Mouse (Mus musculus) hindbrain, embryonic 15.5 days (tissue): ENCODE results near the gene Fbxl13. TPM values are rescaled to one million over a fixed set of nuclear protein-coding genes. Genes with fewer than 3 reads are reported as not detected.

Source experiments
- ATAC-seq: fragments of 200-750 bp; cut with Nextera tagmentation; 2 replicates; pipeline ENCODE4 v1.8.0; 2017; ENCODE audit warnings: low read depth, moderate number of reproducible peaks, moderate TSS enrichment; ENCODE audit not compliant: low FRiP score
- H3K27ac ChIP-seq: fragments of 300-500 bp; sonication (generic); replicated peaks from 2 replicates; pipeline ENCODE4 v1.5.1; 2015; ENCODE audit warnings: mild to moderate bottlenecking, inconsistent platforms
- H3K27me3 ChIP-seq: fragments of 300-500 bp; sonication (generic); 2 replicates; pipeline ENCODE4 v1.6.1; 2015; ENCODE audit warnings: control low read depth, inconsistent platforms
- H3K36me3 ChIP-seq: fragments of 300-500 bp; sonication (generic); 2 replicates; pipeline ENCODE4 v1.6.1; 2015; ENCODE audit warnings: control low read depth, inconsistent platforms
- H3K4me1 ChIP-seq: fragments of 300-500 bp; sonication (generic); replicated peaks from 2 replicates; pipeline ENCODE4 v1.6.1; 2015; ENCODE audit warnings: control low read depth, inconsistent platforms
- H3K4me2 ChIP-seq: fragments of 300-500 bp; sonication (generic); 2 replicates; pipeline ENCODE4 v1.6.1; 2015; ENCODE audit warnings: moderate library complexity, mild to moderate bottlenecking, inconsistent platforms
- H3K4me3 ChIP-seq: fragments of 300-500 bp; sonication (generic); 2 replicates; pipeline ENCODE4 v1.5.1; 2015; ENCODE audit warnings: mild to moderate bottlenecking, inconsistent platforms
- H3K9ac ChIP-seq: fragments of 300-500 bp; sonication (generic); 2 replicates; pipeline ENCODE4 v1.6.1; 2015; ENCODE audit warnings: inconsistent platforms
- H3K9me3 ChIP-seq: fragments of 300-500 bp; sonication (generic); 2 replicates; pipeline ENCODE4 v1.6.1; 2016; ENCODE audit warnings: control low read depth, inconsistent platforms
- WGBS: fragments of 180-500 bp; shearing (Covaris S2); methylation state at CpG from one replicate; pipeline ENCODE4 v1.1.7; 2015; 5-methylcytosine and 5-hydroxymethylcytosine counted together
- polyA plus RNA-seq: library from polyadenylated mRNA; unstranded; fragments of >200 nt; fragmentation: Nextera tagmentation; extraction: Ambion mirVana; gene quantifications from 2 replicates; pipeline ENCODE4 v1.2.1, GENCODE M21; 2015

Fbxl13 gene
- polyA plus RNA-seq, 1 experiment from 2014 or later = 0.40 TPM

DNA sequence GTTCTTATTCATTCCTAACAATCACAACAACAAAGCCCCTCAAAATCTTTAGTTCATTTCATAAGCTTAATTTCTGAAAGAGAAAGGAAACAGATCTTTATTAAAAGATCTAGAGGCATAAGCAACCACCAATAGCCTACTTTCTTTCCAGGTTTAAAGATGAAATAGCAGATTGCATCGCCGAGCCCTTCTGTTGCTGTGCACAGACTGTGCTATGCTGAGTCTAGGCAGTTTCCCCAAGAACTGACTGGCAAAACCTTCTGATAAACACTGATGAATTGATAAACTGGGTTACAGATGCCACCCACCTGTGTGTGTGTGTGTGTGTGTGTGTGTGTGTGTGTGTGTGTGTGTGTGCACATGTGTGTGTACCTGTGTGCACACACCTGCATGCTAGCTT lies 144.5 kb downstream of the Fbxl13 start:
- Histone ChIP-seq H3K36me3 (no peaks in the 10 kb centered on the region), H3K4me2 (no peak overlapping the region), H3K9me3 (no peaks in the 10 kb centered on the region), H3K27me3 (no peaks in the 10 kb centered on the region), H3K9ac (no peak overlapping the region), H3K27ac (no peak overlapping the region), H3K4me3 (no peak overlapping the region), H3K4me1 (no peaks in the 10 kb centered on the region)
- WGBS = 91% methylated on average over 2 of the region's 2 CpGs
- ATAC-seq = no peak

DNA sequence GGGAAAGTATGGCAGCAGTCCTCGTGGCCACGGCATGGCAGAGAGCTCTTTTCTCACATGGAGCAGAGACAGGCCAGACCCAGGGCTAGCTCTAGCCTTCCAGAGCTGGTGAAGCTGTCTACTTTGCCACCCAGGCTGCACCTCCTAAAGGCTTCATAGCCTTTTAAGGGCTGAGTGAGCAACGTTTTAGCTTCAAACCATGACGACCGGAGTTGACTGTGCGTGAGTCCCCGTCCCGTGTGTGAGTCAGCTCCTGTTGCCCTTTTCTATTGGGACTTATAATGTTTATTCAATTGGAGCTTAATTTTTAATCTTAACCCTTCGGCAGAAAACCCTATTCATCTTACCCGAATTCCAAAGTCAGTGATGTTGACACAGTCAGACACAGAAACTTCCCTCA lies 145.3 kb downstream of the Fbxl13 start:
- WGBS = 82% methylated on average over 10 of the region's 10 CpGs
- H3K27me3 ChIP-seq = no peaks in the 10 kb centered on the region

DNA sequence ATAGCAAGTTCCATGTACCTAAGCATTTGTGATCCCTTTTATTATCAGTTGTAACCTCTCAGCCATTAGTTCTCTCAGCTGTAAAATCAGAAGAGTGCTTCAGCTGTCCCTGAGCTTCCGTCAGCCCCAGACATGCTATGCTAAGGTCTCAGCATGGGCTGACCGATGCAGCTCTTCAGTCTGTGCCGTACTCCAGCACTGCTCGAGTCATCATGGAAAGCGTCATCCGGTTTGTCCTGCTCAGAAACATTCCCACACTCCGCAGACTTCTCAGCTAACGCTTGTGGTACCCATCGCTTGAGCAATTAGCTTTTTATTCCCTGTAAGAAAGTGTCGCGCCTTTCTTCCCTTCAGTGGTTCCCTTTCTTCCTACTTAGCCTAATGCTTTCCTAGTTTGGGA lies 146.5 kb downstream of the Fbxl13 start:
- Histone ChIP-seq H3K4me2 (no peak overlapping the region), H3K4me3 (no peak overlapping the region), H3K27me3 (no peaks in the 10 kb centered on the region), H3K9ac (no peak overlapping the region), H3K9me3 (no peaks in the 10 kb centered on the region), H3K4me1 (no peaks in the 10 kb centered on the region), H3K36me3 (no peaks in the 10 kb centered on the region), H3K27ac (no peak overlapping the region)
- ATAC-seq = no peak
- WGBS = 72% methylated on average over 11 of the region's 11 CpGs

More for the DNA sequence above, 145.3 kb downstream of the Fbxl13 start:
- ATAC-seq = no peak
- no peaks in the 10 kb centered on the region for H3K4me1 ChIP-seq
- H3K9ac ChIP-seq = no peak overlapping the region
- no peaks in the 10 kb centered on the region for H3K9me3 ChIP-seq
- H3K4me2 ChIP-seq = no peak overlapping the region
- no peak overlapping the region for H3K27ac ChIP-seq
- H3K4me3 ChIP-seq = no peak overlapping the region
- no peaks in the 10 kb centered on the region for H3K36me3 ChIP-seq

DNA sequence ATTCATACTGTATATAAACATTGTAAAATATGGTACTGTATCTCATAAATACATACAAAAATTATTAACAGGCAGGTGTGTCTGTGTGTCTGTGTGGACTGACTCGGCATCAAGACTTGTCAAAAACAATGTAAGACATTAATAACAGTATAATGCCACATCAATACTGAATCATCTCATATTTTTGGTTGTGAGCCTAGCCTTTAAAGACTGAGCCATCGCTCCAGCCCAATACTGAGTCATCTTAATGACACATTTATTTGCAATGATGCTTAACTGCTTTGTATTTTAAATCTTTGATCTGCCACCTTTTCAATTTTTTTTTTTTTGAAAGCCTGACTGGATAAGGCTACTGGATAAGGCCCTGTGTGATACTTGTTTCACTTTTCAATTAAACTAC lies 146.9 kb downstream of the Fbxl13 start:
- H3K27me3 ChIP-seq = no peaks in the 10 kb centered on the region
- H3K4me2 ChIP-seq = no peak overlapping the region
- WGBS = 93% methylated on average over 2 of the region's 2 CpGs
- no peaks in the 10 kb centered on the region for H3K4me1 ChIP-seq
- ATAC-seq = no peak
- no peak overlapping the region for H3K27ac ChIP-seq
- H3K9me3 ChIP-seq = no peaks in the 10 kb centered on the region
- H3K4me3 ChIP-seq = no peak overlapping the region
- no peaks in the 10 kb centered on the region for H3K36me3 ChIP-seq
- no peak overlapping the region for H3K9ac ChIP-seq

DNA sequence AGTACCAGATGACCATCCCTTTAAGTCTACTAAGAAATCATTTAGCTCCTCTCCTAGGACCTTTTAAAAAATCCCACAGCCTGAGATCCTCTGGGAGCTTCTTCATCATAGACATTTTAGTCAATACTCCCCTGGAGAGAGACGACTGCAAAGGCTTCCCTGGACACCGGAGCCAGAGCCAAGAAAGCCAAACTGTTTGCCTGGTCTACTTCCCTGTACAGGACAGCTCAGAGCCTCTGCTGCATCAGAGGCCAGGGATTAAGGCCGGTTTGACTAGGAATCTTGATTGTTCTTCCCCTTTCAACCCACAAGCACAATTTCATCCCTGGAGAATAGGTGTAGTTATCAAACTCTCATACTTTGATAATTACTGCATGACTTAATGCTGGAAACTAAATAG lies 148.6 kb downstream of the Fbxl13 start:
- WGBS = 70% methylated on average over 3 of the region's 3 CpGs
- Histone ChIP-seq H3K27me3 (no peaks in the 10 kb centered on the region), H3K4me1 (no peaks in the 10 kb centered on the region), H3K9me3 (no peaks in the 10 kb centered on the region), H3K36me3 (no peaks in the 10 kb centered on the region), H3K9ac (no peak overlapping the region), H3K27ac (no peak overlapping the region), H3K4me2 (no peak overlapping the region), H3K4me3 (no peak overlapping the region)
- no peak for ATAC-seq

DNA sequence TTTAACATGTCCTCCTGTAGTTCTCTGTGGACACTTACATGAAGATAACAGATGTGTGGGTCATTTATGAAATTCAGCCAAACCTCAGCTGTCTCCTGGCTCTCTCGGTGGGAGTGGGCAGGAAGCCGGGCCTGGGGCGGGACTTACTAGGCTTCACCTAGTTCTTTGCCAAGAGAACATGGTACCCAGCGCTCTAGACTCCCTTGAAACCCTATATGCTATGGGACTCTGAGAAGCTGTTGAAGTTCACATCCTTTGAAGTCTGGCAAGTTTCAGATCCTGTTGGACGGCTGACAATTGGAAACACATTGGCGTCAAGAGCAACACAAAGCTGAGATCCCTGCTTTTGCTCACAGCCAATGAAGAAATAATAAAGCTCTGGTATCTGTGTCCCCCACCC lies 149.1 kb downstream of the Fbxl13 start:
- H3K4me3 ChIP-seq = no peak overlapping the region
- no peaks in the 10 kb centered on the region for H3K36me3 ChIP-seq
- H3K4me1 ChIP-seq = no peaks in the 10 kb centered on the region
- no peak overlapping the region for H3K4me2 ChIP-seq
- 81% methylated on average over 6 of the region's 6 CpGs for WGBS
- H3K9me3 ChIP-seq = no peaks in the 10 kb centered on the region
- H3K27me3 ChIP-seq = no peaks in the 10 kb centered on the region
- no peak overlapping the region for H3K27ac ChIP-seq
- H3K9ac ChIP-seq = no peak overlapping the region
- 0 out of 2 replicates have a peak, but pooled peaks have one; percentile 27 for ATAC-seq

DNA sequence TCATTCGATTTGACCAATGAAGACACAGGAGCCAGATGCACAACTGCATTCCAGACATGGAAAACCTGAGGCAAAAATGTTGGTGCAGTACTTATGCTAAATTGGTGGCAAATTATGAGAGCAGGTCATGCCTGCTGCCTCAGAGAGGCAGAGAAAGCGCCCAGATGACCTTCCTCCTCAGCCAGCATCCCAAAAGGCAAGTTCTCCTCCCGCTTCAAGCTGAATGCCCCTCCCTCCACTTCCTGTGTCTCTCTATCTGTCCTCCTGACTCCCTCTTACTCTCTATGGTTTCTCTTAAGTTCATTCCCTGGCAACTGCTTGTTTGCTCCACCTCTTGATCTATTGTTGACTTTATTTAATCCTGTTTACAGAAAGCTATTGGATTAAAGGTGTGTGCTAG lies 150.7 kb downstream of the Fbxl13 start:
- no peak overlapping the region for H3K4me2 ChIP-seq
- WGBS = 73% methylated on average over 3 of the region's 3 CpGs
- H3K4me1 ChIP-seq = no peaks in the 10 kb centered on the region
- no peaks in the 10 kb centered on the region for H3K27me3 ChIP-seq
- no peak for ATAC-seq
- H3K27ac ChIP-seq = no peak overlapping the region
- no peak overlapping the region for H3K9ac ChIP-seq
- no peaks in the 10 kb centered on the region for H3K9me3 ChIP-seq
- H3K36me3 ChIP-seq = no peaks in the 10 kb centered on the region
- no peak overlapping the region for H3K4me3 ChIP-seq

DNA sequence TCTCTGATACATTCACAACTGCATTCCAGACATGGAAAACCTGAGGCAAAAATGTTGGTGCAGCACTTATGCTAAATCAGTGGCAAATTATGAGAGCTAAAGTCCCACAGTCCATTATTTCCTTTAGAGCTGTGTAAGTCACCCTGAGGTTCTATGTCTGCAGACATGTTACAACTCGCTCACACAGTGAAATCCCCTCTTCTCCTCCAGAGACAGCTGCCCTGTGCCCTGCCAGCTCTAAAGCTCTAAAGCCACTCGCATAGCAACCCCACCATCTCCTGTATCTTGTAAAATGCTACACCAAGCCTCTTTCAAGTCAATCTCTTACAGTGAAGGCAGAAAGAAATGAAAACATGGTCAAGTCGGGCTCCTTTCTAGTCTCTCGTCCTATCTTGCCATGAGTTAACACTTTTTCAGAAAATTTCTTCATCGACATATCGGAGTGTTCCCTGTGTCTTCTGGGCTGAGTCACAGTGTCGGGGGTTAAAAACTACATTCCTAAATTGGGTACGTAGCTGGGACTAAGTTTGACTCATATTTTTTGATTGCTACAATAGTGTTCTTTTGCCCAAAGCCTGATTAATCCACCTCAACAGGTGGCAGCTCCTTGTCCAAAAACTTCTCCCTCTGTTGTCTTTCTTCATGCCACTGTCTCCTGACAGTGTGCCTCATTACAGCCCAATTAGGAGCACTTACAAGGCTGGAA lies 152.0 kb downstream of the Fbxl13 start:
- Histone ChIP-seq H3K27me3 (no peaks in the 10 kb centered on the region), H3K27ac (no peak overlapping the region), H3K9ac (no peak overlapping the region), H3K4me2 (no peak overlapping the region), H3K36me3 (no peaks in the 10 kb centered on the region), H3K9me3 (no peaks in the 10 kb centered on the region), H3K4me3 (no peak overlapping the region), H3K4me1 (peaks cover 4% of the 10 kb centered on the region)
- WGBS = 88% methylated on average over 8 of the region's 8 CpGs
- no peak for ATAC-seq

DNA sequence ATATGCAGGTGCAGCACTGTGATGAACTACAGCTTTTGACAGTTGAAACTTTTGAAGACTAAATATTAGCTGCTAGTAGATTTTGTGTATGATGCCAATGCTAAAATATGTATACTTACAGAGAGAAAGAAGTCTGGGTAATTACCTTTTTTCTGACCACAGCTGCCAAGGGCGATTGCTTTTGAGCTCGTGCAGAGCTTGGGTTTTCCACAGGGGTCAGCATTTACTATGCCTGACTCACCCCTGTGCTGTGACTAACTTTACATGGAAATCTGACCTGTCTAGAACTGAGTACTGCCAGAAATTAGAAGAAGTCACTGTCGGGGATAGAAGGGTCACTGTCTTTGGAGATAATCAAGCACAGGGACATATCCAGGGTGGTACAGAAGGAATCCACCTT lies 153.2 kb downstream of the Fbxl13 start:
- Histone ChIP-seq H3K4me2 (no peak overlapping the region), H3K4me3 (no peak overlapping the region), H3K36me3 (no peaks in the 10 kb centered on the region), H3K27ac (no peak overlapping the region), H3K9ac (no peak overlapping the region), H3K4me1 (peaks cover 4% of the 10 kb centered on the region), H3K27me3 (no peaks in the 10 kb centered on the region), H3K9me3 (no peaks in the 10 kb centered on the region)
- no peak for ATAC-seq
- 88% methylated on average over 3 of the region's 3 CpGs for WGBS

DNA sequence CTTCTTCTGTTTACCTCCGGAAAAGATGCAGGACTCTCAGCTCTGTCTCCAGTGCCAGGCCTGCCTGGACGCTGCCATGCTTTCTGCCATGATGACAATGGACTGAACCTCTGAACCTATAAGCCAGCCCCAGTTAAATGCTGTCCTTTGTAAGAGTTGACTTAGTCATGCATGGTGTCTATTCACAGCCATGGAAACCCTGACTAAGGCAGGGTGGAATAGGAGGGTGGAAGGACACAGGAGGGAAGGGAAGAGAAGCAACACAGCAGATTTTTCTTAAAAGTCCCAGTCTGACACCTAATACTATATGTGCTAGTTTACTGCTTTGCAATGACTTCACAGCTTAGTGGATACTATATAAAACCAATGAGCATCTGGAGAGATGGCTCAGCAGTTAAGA lies 154.0 kb downstream of the Fbxl13 start:
- no peak overlapping the region for H3K4me3 ChIP-seq
- no peaks in the 10 kb centered on the region for H3K27me3 ChIP-seq
- H3K4me2 ChIP-seq = no peak overlapping the region
- ATAC-seq = peak; percentile 59; the same call in 1 of the 2 replicates
- WGBS = 19% methylated on average over 2 of the region's 2 CpGs
- H3K36me3 ChIP-seq = no peaks in the 10 kb centered on the region
- H3K4me1 ChIP-seq = peaks cover 4% of the 10 kb centered on the region
- H3K9ac ChIP-seq = no peak overlapping the region
- no peaks in the 10 kb centered on the region for H3K9me3 ChIP-seq
- H3K27ac ChIP-seq = no peak overlapping the region

DNA sequence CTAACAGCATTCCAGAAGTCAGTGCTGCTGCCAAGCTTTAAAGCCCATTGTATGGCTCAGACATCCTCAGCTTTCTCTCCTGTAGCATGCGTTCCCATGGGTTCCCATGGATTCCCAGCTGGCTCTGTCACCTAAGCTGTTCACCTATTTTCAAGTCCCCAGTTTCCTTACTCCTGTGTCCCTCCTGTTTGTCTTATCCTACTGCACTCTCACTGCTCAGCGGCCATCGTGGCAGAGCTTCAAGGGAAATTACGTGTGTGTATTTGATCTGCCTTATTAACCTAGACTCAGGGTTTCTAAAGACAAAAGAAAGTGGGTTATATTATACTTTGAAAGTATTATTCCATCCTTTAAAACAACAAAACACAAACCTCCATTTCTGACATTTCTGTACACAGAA lies 156.3 kb downstream of the Fbxl13 start:
- no peak for ATAC-seq

DNA sequence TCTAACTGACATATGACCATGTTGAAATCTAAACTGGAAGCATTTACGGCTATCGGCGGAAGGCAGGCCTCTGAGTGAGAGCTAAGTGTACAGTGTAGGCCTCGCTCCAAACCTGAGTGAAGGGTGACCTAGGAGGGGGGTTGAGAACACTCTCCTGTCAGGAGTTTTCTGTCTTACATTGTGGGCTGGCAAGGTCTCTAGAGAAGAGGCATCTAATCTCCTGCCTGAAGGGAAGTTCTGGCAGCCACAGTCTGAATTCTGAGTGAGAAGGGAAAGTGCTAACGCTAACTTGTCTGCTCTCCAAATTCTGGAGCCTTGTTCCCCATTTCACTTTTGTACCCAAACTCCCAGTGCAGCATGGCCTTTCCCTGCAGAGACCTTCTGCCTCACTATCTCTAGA lies 156.9 kb downstream of the Fbxl13 start:
- H3K9me3 ChIP-seq = no peaks in the 10 kb centered on the region
- H3K4me2 ChIP-seq = no peak overlapping the region
- WGBS = 91% methylated on average over 5 of the region's 5 CpGs
- no peak overlapping the region for H3K9ac ChIP-seq
- no peak overlapping the region; the same call in 1 of the 2 replicates for H3K27ac ChIP-seq
- peaks cover 4% of the 10 kb centered on the region for H3K4me1 ChIP-seq
- H3K4me3 ChIP-seq = no peak overlapping the region
- H3K36me3 ChIP-seq = no peaks in the 10 kb centered on the region
- ATAC-seq = no peak
- H3K27me3 ChIP-seq = no peaks in the 10 kb centered on the region

More for the DNA sequence above, 156.3 kb downstream of the Fbxl13 start:
- Histone ChIP-seq H3K9ac (no peak overlapping the region), H3K9me3 (no peaks in the 10 kb centered on the region), H3K36me3 (no peaks in the 10 kb centered on the region), H3K27me3 (no peaks in the 10 kb centered on the region), H3K4me1 (peaks cover 4% of the 10 kb centered on the region), H3K4me2 (no peak overlapping the region), H3K27ac (no peak overlapping the region), H3K4me3 (no peak overlapping the region)
- WGBS = 62% methylated on average over 4 of the region's 4 CpGs

DNA sequence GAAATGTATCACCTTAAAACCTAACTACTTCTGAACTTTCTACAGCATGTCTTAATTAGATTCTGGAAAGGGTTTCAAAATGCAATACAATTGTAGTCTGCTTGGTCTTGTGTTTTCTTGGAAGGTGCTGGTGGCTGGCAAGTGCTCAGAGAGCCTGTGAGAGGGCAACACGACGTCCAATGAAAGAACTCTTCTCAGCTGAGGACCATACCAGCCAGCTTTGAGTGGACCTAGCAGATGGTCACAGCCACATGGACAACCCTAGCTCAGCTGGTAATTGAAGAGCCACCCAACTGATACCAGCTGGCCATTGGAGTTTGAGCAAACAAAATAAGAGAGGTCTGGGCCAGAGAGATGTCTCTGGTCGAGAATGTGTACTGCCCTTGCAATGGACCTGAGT lies 157.7 kb downstream of the Fbxl13 start:
- H3K36me3 ChIP-seq = no peaks in the 10 kb centered on the region
- no peaks in the 10 kb centered on the region for H3K9me3 ChIP-seq
- no peak overlapping the region for H3K27ac ChIP-seq
- H3K4me2 ChIP-seq = no peak overlapping the region
- no peak overlapping the region for H3K9ac ChIP-seq
- H3K27me3 ChIP-seq = no peaks in the 10 kb centered on the region
- 91% methylated on average over 3 of the region's 3 CpGs for WGBS
- no peak overlapping the region for H3K4me3 ChIP-seq
- no peak for ATAC-seq
- H3K4me1 ChIP-seq = peaks cover 4% of the 10 kb centered on the region
